Comparison of ENCODE assay signal across 16 mouse cellular contexts in genomic region chr2:84080228-84080627, GRCm38 (mm10).
"Had no signal": no experiment of that assay in that cellular context is flagged by ENCODE, and none has a peak within 500 bp of the region (broad histone marks: within the 10 kb centered on the region; RNA-seq: fewer than 3 reads in every experiment).

No protein-coding gene starts in this region.

- H3K27ac ChIP-seq: limb, embryonic 12.5 days; lung, embryonic 15.5 days; macrophage; midbrain, embryonic 12.5 days; stomach, embryonic 15.5 days had no signal

- H3K9ac ChIP-seq: limb, embryonic 12.5 days; lung, embryonic 15.5 days; midbrain, embryonic 12.5 days; stomach, embryonic 15.5 days had no signal

- DNase-seq: kidney, adult 8-10 months; kidney, postnatal 36 days; layer of hippocampus, adult 9-11 months; layer of hippocampus, postnatal 36 days; lung, postnatal 14 days; right cerebral cortex, postnatal 14 days; thymus, adult 2 months; thymus, postnatal 36 days had no signal

- H3K4me1 ChIP-seq: limb, embryonic 12.5 days; lung, embryonic 15.5 days; megakaryocyte, embryonic 14.5 days; midbrain, embryonic 12.5 days; stomach, embryonic 15.5 days had no signal

- H3K27me3 ChIP-seq: limb, embryonic 12.5 days; lung, embryonic 15.5 days; megakaryocyte, embryonic 14.5 days; midbrain, embryonic 12.5 days; stomach, embryonic 15.5 days had no signal

- H3K4me3 ChIP-seq: limb, embryonic 12.5 days; lung, embryonic 15.5 days; megakaryocyte, embryonic 14.5 days; midbrain, embryonic 12.5 days; stomach, embryonic 15.5 days had no signal

- H3K9me3 ChIP-seq: limb, embryonic 12.5 days; lung, embryonic 15.5 days; megakaryocyte, embryonic 14.5 days; midbrain, embryonic 12.5 days; stomach, embryonic 15.5 days had no signal

- H3K36me3 ChIP-seq: limb, embryonic 12.5 days; lung, embryonic 15.5 days; midbrain, embryonic 12.5 days; stomach, embryonic 15.5 days had no signal

- ATAC-seq: inflammation-experienced regulatory T-cells, adult 6 months; midbrain, embryonic 16.5 days had no signal

- H3K4me2 ChIP-seq: limb, embryonic 12.5 days; lung, embryonic 15.5 days; midbrain, embryonic 12.5 days; stomach, embryonic 15.5 days had no signal
